Mouse (Mus musculus): ENCODE data around the gene Agbl1. TPM values are rescaled to one million over a fixed set of nuclear protein-coding genes. Genes with fewer than 3 reads are reported as not detected.

The Agbl1 gene
- polyA plus RNA-seq (2012; fragmentation: generic; extraction: Trizol) = not detected
- long read RNA-seq, experiment 1 = 0 reads
- long read RNA-seq, experiment 2 = 0 reads

DNA sequence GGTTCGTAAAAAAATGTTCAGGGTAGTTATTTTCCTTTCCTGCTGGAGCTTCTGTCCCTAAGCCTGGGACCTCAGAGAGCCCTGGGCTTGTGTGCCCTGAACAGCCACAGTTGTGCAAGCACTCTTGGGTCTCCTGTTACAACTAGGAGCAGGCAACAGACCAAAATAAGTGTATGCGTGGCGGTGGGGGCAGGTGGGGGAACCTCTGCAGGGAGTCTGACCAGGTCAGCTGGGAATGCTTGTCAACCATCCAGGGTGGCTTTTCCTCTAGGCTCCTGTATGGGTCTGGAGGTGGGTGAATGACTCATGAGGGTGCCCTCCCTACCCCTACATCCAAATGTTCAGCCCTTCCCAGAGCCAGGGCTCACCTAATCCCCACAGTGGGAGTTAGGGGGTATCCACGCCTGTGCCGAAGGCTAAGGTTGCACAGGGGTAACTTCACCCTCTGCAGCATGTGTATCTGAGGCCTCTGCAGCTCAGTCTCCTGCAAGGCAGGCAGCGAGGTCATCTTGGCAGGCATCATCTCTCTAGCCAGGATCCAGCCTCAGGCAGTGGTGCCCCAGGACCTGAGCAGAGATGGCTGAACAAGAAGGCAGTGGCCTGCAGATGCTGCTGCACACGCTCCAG lies at the start of gene Agbl1:
Gene Agbl1 (plus strand): TSS at position 577 of the 627 bp plus-strand sequence.
- TF ChIP-seq FOSL1 (IDR thresholded peaks at IDR 0.05; ENCODE audit: insufficient read depth, low read length, poor library complexity, severe bottlenecking) (no peak), MYOD1 (IDR thresholded peaks at IDR 0.05; ENCODE audit: control insufficient read depth, insufficient read length, low read depth) (no peak), USF1 (IDR thresholded peaks at IDR 0.05; ENCODE audit: low read depth) (no peak), CEBPB (IDR thresholded peaks at IDR 0.05; ENCODE audit: low read depth) (no peak), MYOG (IDR thresholded peaks at IDR 0.05; ENCODE audit: control insufficient read depth, extremely low read depth, insufficient read length) (no peak), MAX (IDR thresholded peaks at IDR 0.05) (no peak), CTCF (IDR thresholded peaks at IDR 0.05; ENCODE audit: control insufficient read depth, insufficient read depth, insufficient read length) (no peak)
- Histone ChIP-seq H3K4me3 (ENCODE audit: insufficient read depth, poor library complexity, severe bottlenecking) (no peak within 1 kb of the TSS), H3K79me2 (ENCODE audit: control insufficient read depth, insufficient read depth) (no peaks in the 10 kb centered on the region), H3ac (ENCODE audit: control insufficient read depth, insufficient read length, low read depth) (no peak within 1 kb of the TSS), H3K79me3 (ENCODE audit: low read depth) (no peaks in the 10 kb centered on the region), H3K36me3 (ENCODE audit: control insufficient read depth, insufficient read depth) (no peaks in the 10 kb centered on the region), H3K27me3 (ENCODE audit: control insufficient read depth, insufficient read depth, insufficient read length) (no peaks in the 10 kb centered on the region)

DNA sequence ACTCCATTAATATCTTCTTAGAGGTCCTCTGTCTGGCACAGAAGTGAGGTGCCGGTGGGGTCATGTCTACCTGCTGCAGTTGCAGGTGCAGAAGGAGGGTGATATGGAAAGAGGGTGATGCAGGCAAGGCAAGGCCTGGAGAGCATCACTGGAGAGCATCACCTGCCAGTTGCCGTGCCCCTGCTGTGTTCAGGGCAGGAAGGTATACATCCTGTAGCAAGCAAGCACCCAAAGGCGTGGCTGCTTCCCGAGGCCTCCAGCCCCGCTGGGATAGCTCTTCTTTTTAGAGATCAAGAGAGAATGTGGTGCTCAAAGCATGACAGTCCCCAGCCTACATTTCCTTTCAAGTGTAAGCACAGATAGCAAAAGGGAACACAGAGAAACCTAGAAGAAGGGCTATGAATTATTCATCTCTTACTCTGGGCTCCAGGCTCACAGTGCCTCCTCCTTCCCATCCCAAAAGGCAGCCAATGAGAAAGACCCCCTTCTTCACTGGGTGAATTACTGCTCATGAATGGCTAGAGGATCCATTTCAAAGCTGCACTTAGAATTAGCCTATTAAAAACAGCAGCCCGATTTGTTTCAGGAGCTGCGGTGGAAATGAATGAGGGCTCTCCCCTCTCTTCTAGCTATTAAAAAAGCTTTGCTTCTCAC lies 44.6 kb upstream of the Agbl1 start:
- Histone ChIP-seq H3ac (ENCODE audit: control insufficient read depth, insufficient read length, low read depth) (no peak overlapping the region), H3K27me3 (ENCODE audit: control insufficient read depth, insufficient read depth, insufficient read length) (no peaks in the 10 kb centered on the region), H3K4me3 (ENCODE audit: insufficient read depth, poor library complexity, severe bottlenecking) (no peak overlapping the region), H3K79me3 (ENCODE audit: low read depth) (no peaks in the 10 kb centered on the region), H3K36me3 (ENCODE audit: control insufficient read depth, insufficient read depth) (no peaks in the 10 kb centered on the region), H3K79me2 (ENCODE audit: control insufficient read depth, insufficient read depth) (no peaks in the 10 kb centered on the region)
- no peak for TF ChIP-seq MAX (IDR thresholded peaks at IDR 0.05)
- TF ChIP-seq CTCF (IDR thresholded peaks at IDR 0.05; ENCODE audit: control insufficient read depth, insufficient read depth, insufficient read length) = no peak
- TF ChIP-seq MYOD1 (IDR thresholded peaks at IDR 0.05; ENCODE audit: control insufficient read depth, insufficient read length, low read depth) = no peak
- TF ChIP-seq MYOG (IDR thresholded peaks at IDR 0.05; ENCODE audit: control insufficient read depth, extremely low read depth, insufficient read length) = no peak
- no peak for TF ChIP-seq USF1 (IDR thresholded peaks at IDR 0.05; ENCODE audit: low read depth)
- TF ChIP-seq CEBPB (IDR thresholded peaks at IDR 0.05; ENCODE audit: low read depth) = no peak
- TF ChIP-seq FOSL1 (IDR thresholded peaks at IDR 0.05; ENCODE audit: insufficient read depth, low read length, poor library complexity, severe bottlenecking) = no peak

DNA sequence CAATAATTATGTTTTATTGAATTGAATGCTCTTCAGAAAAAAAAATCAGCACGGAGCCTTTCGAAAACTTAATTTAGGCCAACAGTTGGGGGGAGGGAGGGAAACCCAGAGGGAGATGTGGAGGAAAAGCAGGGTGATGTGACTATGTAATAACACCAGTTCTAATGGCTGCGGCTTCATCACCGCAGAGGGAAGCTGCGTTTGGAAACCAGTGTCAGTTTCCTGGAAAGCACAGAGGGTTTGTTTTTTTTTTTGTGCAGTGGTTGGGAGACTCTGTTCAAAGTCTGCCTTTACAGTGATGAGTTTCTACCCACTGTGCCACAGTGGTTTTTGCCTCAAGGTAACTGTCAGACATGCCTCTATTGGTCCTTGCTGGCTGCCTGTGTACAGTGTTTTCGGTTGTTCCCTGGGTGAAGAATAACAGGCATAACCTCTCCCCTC lies 44.0 kb upstream of the Agbl1 start:
- no peak overlapping the region for H3ac ChIP-seq (ENCODE audit: control insufficient read depth, insufficient read length, low read depth)
- TF ChIP-seq CEBPB (IDR thresholded peaks at IDR 0.05; ENCODE audit: low read depth) = no peak
- TF ChIP-seq MAX (IDR thresholded peaks at IDR 0.05) = no peak
- TF ChIP-seq FOSL1 (IDR thresholded peaks at IDR 0.05; ENCODE audit: insufficient read depth, low read length, poor library complexity, severe bottlenecking) = no peak
- no peak for TF ChIP-seq MYOD1 (IDR thresholded peaks at IDR 0.05; ENCODE audit: control insufficient read depth, insufficient read length, low read depth)
- no peak overlapping the region for H3K4me3 ChIP-seq (ENCODE audit: insufficient read depth, poor library complexity, severe bottlenecking)
- H3K36me3 ChIP-seq (ENCODE audit: control insufficient read depth, insufficient read depth) = no peaks in the 10 kb centered on the region
- no peaks in the 10 kb centered on the region for H3K79me3 ChIP-seq (ENCODE audit: low read depth)
- H3K79me2 ChIP-seq (ENCODE audit: control insufficient read depth, insufficient read depth) = no peaks in the 10 kb centered on the region
- H3K27me3 ChIP-seq (ENCODE audit: control insufficient read depth, insufficient read depth, insufficient read length) = no peaks in the 10 kb centered on the region

DNA sequence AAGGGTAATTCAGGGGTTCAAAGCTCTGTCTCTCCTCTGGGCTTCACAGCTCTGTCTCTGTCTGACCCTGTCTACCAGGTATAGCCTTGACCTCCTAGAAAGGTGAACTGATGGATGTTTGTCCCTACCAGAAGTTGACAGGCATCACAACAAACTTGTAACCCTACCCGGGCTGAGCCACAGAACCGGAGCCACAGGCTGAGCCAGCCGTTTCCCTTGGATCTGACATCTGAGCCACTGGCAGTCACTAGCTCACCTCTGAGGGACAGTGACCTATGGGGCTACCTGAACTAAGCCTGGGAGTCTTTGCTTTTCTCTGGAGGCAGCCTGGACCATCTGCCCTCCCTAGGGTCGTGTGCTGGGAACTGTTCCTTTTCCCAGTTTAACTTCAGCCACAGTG lies 11.1 kb upstream of the Agbl1 start:
- Histone ChIP-seq H3K79me2 (ENCODE audit: control insufficient read depth, insufficient read depth) (no peaks in the 10 kb centered on the region), H3K27me3 (ENCODE audit: control insufficient read depth, insufficient read depth, insufficient read length) (no peaks in the 10 kb centered on the region), H3K79me3 (ENCODE audit: low read depth) (no peaks in the 10 kb centered on the region), H3ac (ENCODE audit: control insufficient read depth, insufficient read length, low read depth) (no peak overlapping the region), H3K4me3 (ENCODE audit: insufficient read depth, poor library complexity, severe bottlenecking) (no peak overlapping the region), H3K36me3 (ENCODE audit: control insufficient read depth, insufficient read depth) (no peaks in the 10 kb centered on the region)
- TF ChIP-seq MYOD1 (IDR thresholded peaks at IDR 0.05; ENCODE audit: control insufficient read depth, insufficient read length, low read depth) = no peak
- TF ChIP-seq CEBPB (IDR thresholded peaks at IDR 0.05; ENCODE audit: low read depth) = no peak
- TF ChIP-seq MYOG (IDR thresholded peaks at IDR 0.05; ENCODE audit: control insufficient read depth, extremely low read depth, insufficient read length) = no peak
- no peak for TF ChIP-seq CTCF (IDR thresholded peaks at IDR 0.05; ENCODE audit: control insufficient read depth, insufficient read depth, insufficient read length)
- TF ChIP-seq MAX (IDR thresholded peaks at IDR 0.05) = no peak
- no peak for TF ChIP-seq USF1 (IDR thresholded peaks at IDR 0.05; ENCODE audit: low read depth)
- no peak for TF ChIP-seq FOSL1 (IDR thresholded peaks at IDR 0.05; ENCODE audit: insufficient read depth, low read length, poor library complexity, severe bottlenecking)

DNA sequence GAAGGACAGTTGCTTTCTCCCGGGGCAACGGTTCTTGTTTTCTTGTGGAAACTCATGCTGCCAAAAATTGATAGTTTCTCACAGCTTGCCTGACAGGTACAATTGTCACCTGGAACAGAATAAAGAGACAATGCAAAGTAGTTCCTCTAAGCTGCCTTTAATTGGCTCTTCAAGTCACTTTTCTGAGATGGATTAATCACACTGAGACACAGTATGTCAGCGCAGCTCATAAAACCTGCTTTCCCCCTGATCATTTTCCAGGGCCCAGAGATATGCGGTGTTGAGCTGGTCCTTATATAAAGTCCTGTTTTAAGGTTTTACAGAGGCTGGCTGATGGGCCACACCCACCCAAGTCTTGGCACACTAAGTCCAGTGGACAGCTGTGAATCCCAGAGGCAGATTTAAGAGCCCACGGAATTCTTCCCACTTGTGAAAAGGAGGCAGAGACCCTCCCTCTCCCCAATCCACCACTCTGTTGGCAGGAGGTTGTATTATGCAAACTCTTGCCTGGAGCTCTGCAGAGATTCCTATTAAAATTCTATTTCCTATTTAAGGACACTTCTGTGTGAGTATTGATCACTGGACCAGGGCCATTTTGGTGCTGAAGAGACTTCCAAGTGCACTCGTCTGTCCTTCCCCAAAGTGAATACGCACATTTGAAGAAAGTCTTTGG lies 9.8 kb upstream of the Agbl1 start:
- Histone ChIP-seq H3ac (ENCODE audit: control insufficient read depth, insufficient read length, low read depth) (no peak overlapping the region), H3K79me3 (ENCODE audit: low read depth) (no peaks in the 10 kb centered on the region), H3K36me3 (ENCODE audit: control insufficient read depth, insufficient read depth) (no peaks in the 10 kb centered on the region), H3K4me3 (ENCODE audit: insufficient read depth, poor library complexity, severe bottlenecking) (no peak overlapping the region), H3K27me3 (ENCODE audit: control insufficient read depth, insufficient read depth, insufficient read length) (no peaks in the 10 kb centered on the region), H3K79me2 (ENCODE audit: control insufficient read depth, insufficient read depth) (no peaks in the 10 kb centered on the region)
- no peak for TF ChIP-seq MYOD1 (IDR thresholded peaks at IDR 0.05; ENCODE audit: control insufficient read depth, insufficient read length, low read depth)
- no peak for TF ChIP-seq CEBPB (IDR thresholded peaks at IDR 0.05; ENCODE audit: low read depth)
- TF ChIP-seq MAX (IDR thresholded peaks at IDR 0.05) = no peak
- no peak for TF ChIP-seq FOSL1 (IDR thresholded peaks at IDR 0.05; ENCODE audit: insufficient read depth, low read length, poor library complexity, severe bottlenecking)
- TF ChIP-seq USF1 (IDR thresholded peaks at IDR 0.05; ENCODE audit: low read depth) = no peak
- no peak for TF ChIP-seq CTCF (IDR thresholded peaks at IDR 0.05; ENCODE audit: control insufficient read depth, insufficient read depth, insufficient read length)
- no peak for TF ChIP-seq MYOG (IDR thresholded peaks at IDR 0.05; ENCODE audit: control insufficient read depth, extremely low read depth, insufficient read length)

Measured in C2C12 (cell line).